Mouse (Mus musculus): ENCODE data around the gene Timp2. TPM values are rescaled to one million over a fixed set of nuclear protein-coding genes. Genes with fewer than 3 reads are reported as not detected.

The Timp2 gene
- total RNA-seq, 1 experiment = 52.4 TPM

DNA sequence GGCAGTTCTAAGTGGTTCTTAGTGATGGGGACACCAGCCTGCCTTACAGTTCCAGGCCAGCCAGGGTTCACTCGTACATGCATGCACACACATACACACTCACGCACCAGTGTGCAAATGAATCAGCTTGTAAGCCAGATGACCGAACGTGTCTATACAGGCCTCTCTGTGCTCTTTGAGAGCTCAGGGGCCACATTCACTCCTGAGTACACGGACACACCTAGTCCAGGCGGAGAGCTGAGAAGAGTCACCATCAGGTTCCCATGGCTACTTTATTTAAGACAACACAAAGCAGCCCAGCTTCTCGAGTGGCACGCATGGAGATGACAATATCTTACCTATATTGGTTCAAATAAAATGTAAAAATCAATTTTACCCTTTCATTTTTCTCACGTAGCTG is 69.1 kb downstream of the Timp2 start:
- H3K27ac ChIP-seq (ENCODE audit: insufficient read depth, low read depth, low read length, poor library complexity, severe bottlenecking) = no peak overlapping the region
- peaks cover 55% of the 10 kb centered on the region for H3K36me3 ChIP-seq (ENCODE audit: control insufficient read depth, insufficient read depth, low read length, poor library complexity, severe bottlenecking)
- in situ Hi-C loops (cut with MboI; ENCODE audit: low sequenced_read_pairs in 2 of 2, unreplicated experiment in 2 of 2) = no loop called here
- H3K4me1 ChIP-seq (ENCODE audit: control insufficient read depth in 2 of 2, insufficient read depth in 2 of 2, low read length in 2 of 2, poor library complexity in 1 of 2) = no peaks in the 10 kb centered on the region
- no peak overlapping the region for H3K4me3 ChIP-seq (ENCODE audit: insufficient read depth in 1 of 2, low read depth in 1 of 2, low read length in 2 of 2, poor library complexity in 1 of 2, severe bottlenecking in 1 of 2)
- H3K9me3 ChIP-seq (ENCODE audit: control insufficient read depth, insufficient read depth, low read depth, low read length) = no peaks in the 10 kb centered on the region
- TF ChIP-seq ZNF384 (IDR thresholded peaks at IDR 0.05; ENCODE audit: low read depth, low read length) (no peak), CHD2 (IDR thresholded peaks at IDR 0.05; ENCODE audit: low read depth, low read length) (no peak), ZC3H11A (IDR thresholded peaks at IDR 0.05; ENCODE audit: borderline replicate concordance, low read depth, low read length) (no peak), MAFK (IDR thresholded peaks at IDR 0.05; ENCODE audit: insufficient read depth, low read depth, low read length) (no peak), HCFC1 (IDR thresholded peaks at IDR 0.05; ENCODE audit: borderline replicate concordance, insufficient read depth, low read length) (no peak)
- DNase-seq (ENCODE audit: low read depth, low spot score) = no peak
- H3K9ac ChIP-seq (ENCODE audit: insufficient read depth, low read depth, low read length, poor library complexity, severe bottlenecking) = no peak overlapping the region

DNA sequence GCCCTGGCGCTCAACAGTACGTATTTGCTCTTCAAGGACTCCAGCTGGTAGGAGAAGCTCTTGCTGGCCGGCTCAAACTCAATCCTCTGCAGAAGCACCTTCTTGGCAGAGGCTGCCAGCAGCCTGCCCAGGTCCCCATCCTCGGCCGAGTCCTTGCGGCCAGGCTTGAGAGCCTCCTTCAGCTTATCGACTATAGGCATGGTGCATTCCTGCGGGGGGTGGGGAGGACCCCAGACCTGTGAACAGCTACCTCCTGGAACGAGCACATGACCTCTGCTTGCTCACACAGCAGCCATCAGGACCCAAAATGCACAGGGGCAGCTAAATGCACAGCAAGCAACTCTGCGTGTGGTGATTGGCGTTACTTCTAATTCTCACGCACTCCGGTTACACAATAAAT is 69.7 kb downstream of the Timp2 start:
- no peak overlapping the region for H3K4me3 ChIP-seq (ENCODE audit: insufficient read depth in 1 of 2, low read depth in 1 of 2, low read length in 2 of 2, poor library complexity in 1 of 2, severe bottlenecking in 1 of 2)
- no peaks in the 10 kb centered on the region for H3K9me3 ChIP-seq (ENCODE audit: control insufficient read depth, insufficient read depth, low read depth, low read length)
- no peaks in the 10 kb centered on the region for H3K4me1 ChIP-seq (ENCODE audit: control insufficient read depth in 2 of 2, insufficient read depth in 2 of 2, low read length in 2 of 2, poor library complexity in 1 of 2)
- in situ Hi-C loops (cut with MboI; ENCODE audit: low sequenced_read_pairs in 2 of 2, unreplicated experiment in 2 of 2) = no loop called here
- peaks cover 57% of the 10 kb centered on the region for H3K36me3 ChIP-seq (ENCODE audit: control insufficient read depth, insufficient read depth, low read length, poor library complexity, severe bottlenecking)
- TF ChIP-seq ZC3H11A (IDR thresholded peaks at IDR 0.05; ENCODE audit: borderline replicate concordance, low read depth, low read length) (no peak), MAFK (IDR thresholded peaks at IDR 0.05; ENCODE audit: insufficient read depth, low read depth, low read length) (no peak), HCFC1 (IDR thresholded peaks at IDR 0.05; ENCODE audit: borderline replicate concordance, insufficient read depth, low read length) (no peak), CHD2 (IDR thresholded peaks at IDR 0.05; ENCODE audit: low read depth, low read length) (no peak), ZNF384 (IDR thresholded peaks at IDR 0.05; ENCODE audit: low read depth, low read length) (no peak)
- no peak overlapping the region for H3K27ac ChIP-seq (ENCODE audit: insufficient read depth, low read depth, low read length, poor library complexity, severe bottlenecking)
- DNase-seq (ENCODE audit: low read depth, low spot score) = no peak
- H3K9ac ChIP-seq (ENCODE audit: insufficient read depth, low read depth, low read length, poor library complexity, severe bottlenecking) = no peak overlapping the region

DNA sequence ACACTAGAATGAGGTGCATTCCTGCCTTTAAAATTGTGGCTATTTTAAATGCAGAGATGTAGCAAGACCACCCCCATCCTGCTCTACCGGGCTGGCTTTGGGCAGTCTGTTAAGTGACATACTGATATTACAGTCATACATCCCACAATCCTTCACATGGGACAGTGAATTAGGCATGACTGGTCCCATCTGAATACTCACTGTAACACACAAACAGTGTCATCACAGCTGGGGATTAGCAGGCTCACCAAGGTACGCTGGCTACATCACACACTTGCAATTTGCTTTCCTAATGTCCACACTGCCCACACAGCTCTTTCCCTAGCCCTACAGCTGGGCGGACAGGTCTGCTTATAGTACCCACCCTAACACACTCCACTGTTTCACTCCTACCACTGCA is 75.3 kb downstream of the Timp2 start:
- TF ChIP-seq ZC3H11A (IDR thresholded peaks at IDR 0.05; ENCODE audit: borderline replicate concordance, low read depth, low read length) = no peak
- TF ChIP-seq MAFK (IDR thresholded peaks at IDR 0.05; ENCODE audit: insufficient read depth, low read depth, low read length) = no peak
- no peak for TF ChIP-seq HCFC1 (IDR thresholded peaks at IDR 0.05; ENCODE audit: borderline replicate concordance, insufficient read depth, low read length)
- TF ChIP-seq CHD2 (IDR thresholded peaks at IDR 0.05; ENCODE audit: low read depth, low read length) = no peak
- no peak for TF ChIP-seq ZNF384 (IDR thresholded peaks at IDR 0.05; ENCODE audit: low read depth, low read length)
- in situ Hi-C loops (cut with MboI; ENCODE audit: low sequenced_read_pairs in 2 of 2, unreplicated experiment in 2 of 2) = no loop called here
- H3K9me3 ChIP-seq (ENCODE audit: control insufficient read depth, insufficient read depth, low read depth, low read length) = no peaks in the 10 kb centered on the region
- no peak for DNase-seq (ENCODE audit: low read depth, low spot score)
- peaks cover 0 to 5% of the 10 kb centered on the region in 2 experiments; a peak in 1 of 4 replicates for H3K4me1 ChIP-seq (ENCODE audit: control insufficient read depth in 2 of 2, insufficient read depth in 2 of 2, low read length in 2 of 2, poor library complexity in 1 of 2)
- no peak overlapping the region for H3K9ac ChIP-seq (ENCODE audit: insufficient read depth, low read depth, low read length, poor library complexity, severe bottlenecking)
- peaks cover 83% of the 10 kb centered on the region for H3K36me3 ChIP-seq (ENCODE audit: control insufficient read depth, insufficient read depth, low read length, poor library complexity, severe bottlenecking)
- no peak overlapping the region for H3K4me3 ChIP-seq (ENCODE audit: insufficient read depth in 1 of 2, low read depth in 1 of 2, low read length in 2 of 2, poor library complexity in 1 of 2, severe bottlenecking in 1 of 2)
- H3K27ac ChIP-seq (ENCODE audit: insufficient read depth, low read depth, low read length, poor library complexity, severe bottlenecking) = no peak overlapping the region

DNA sequence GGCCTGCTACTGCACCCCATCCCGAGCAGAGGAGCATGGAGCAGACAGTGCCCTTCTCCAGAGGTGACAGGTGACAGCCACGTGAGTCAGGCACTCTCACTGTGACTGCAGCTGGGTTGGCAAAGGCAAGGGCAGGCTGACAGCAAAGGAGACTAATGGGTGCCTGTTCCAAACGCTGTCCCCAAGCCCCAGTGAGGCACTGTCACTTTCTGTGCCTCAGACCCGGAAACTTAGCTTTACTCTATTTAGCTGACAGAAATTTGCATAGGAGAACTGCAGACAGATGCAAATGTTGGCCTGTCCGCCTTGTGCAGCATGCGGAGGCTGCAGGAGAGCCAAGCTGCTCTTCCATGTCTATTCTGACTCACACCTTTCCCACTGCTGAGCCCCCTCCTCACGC is 79.2 kb downstream of the Timp2 start:
- no peak for DNase-seq (ENCODE audit: low read depth, low spot score)
- no peak overlapping the region for H3K27ac ChIP-seq (ENCODE audit: insufficient read depth, low read depth, low read length, poor library complexity, severe bottlenecking)
- TF ChIP-seq ZNF384 (IDR thresholded peaks at IDR 0.05; ENCODE audit: low read depth, low read length) = no peak
- no peak for TF ChIP-seq ZC3H11A (IDR thresholded peaks at IDR 0.05; ENCODE audit: borderline replicate concordance, low read depth, low read length)
- no peak for TF ChIP-seq MAFK (IDR thresholded peaks at IDR 0.05; ENCODE audit: insufficient read depth, low read depth, low read length)
- TF ChIP-seq HCFC1 (IDR thresholded peaks at IDR 0.05; ENCODE audit: borderline replicate concordance, insufficient read depth, low read length) = no peak
- TF ChIP-seq CHD2 (IDR thresholded peaks at IDR 0.05; ENCODE audit: low read depth, low read length) = no peak
- peaks cover 0 to 5% of the 10 kb centered on the region in 2 experiments; a peak in 1 of 4 replicates for H3K4me1 ChIP-seq (ENCODE audit: control insufficient read depth in 2 of 2, insufficient read depth in 2 of 2, low read length in 2 of 2, poor library complexity in 1 of 2)
- in situ Hi-C loops (cut with MboI; ENCODE audit: low sequenced_read_pairs in 2 of 2, unreplicated experiment in 2 of 2) = no loop called here
- H3K4me3 ChIP-seq (ENCODE audit: insufficient read depth in 1 of 2, low read depth in 1 of 2, low read length in 2 of 2, poor library complexity in 1 of 2, severe bottlenecking in 1 of 2) = no peak overlapping the region
- no peaks in the 10 kb centered on the region for H3K9me3 ChIP-seq (ENCODE audit: control insufficient read depth, insufficient read depth, low read depth, low read length)
- H3K36me3 ChIP-seq (ENCODE audit: control insufficient read depth, insufficient read depth, low read length, poor library complexity, severe bottlenecking) = peaks cover 78% of the 10 kb centered on the region
- H3K9ac ChIP-seq (ENCODE audit: insufficient read depth, low read depth, low read length, poor library complexity, severe bottlenecking) = no peak overlapping the region

DNA sequence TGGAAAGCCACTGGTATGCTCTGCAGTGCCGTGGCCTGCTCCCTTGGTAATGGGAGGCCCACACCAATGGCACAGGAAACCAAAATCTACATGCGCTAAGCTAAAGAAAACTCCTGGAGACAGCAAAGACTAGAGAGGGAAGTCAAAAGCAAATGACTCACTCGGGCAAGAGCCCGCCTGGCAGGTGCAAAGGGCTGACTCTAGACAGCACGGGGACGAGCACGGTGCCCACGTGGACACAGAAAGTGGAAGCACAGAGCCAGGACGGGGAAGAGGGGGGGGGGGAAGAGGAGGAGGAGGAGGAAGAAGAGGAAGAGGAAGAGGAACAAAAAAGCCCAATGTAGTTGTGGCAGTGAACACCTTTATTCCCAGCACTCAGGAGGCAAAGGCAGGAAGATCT is 80.4 kb downstream of the Timp2 start:
- DNase-seq (ENCODE audit: low read depth, low spot score) = no peak
- in situ Hi-C loops (cut with MboI; ENCODE audit: low sequenced_read_pairs in 2 of 2, unreplicated experiment in 2 of 2) = no loop called here
- H3K4me1 ChIP-seq (ENCODE audit: control insufficient read depth in 2 of 2, insufficient read depth in 2 of 2, low read length in 2 of 2, poor library complexity in 1 of 2) = peaks cover 0 to 5% of the 10 kb centered on the region in 2 experiments; a peak in 1 of 4 replicates
- peaks cover 79% of the 10 kb centered on the region for H3K36me3 ChIP-seq (ENCODE audit: control insufficient read depth, insufficient read depth, low read length, poor library complexity, severe bottlenecking)
- no peak overlapping the region for H3K9ac ChIP-seq (ENCODE audit: insufficient read depth, low read depth, low read length, poor library complexity, severe bottlenecking)
- TF ChIP-seq ZC3H11A (IDR thresholded peaks at IDR 0.05; ENCODE audit: borderline replicate concordance, low read depth, low read length) (no peak), CHD2 (IDR thresholded peaks at IDR 0.05; ENCODE audit: low read depth, low read length) (no peak), MAFK (IDR thresholded peaks at IDR 0.05; ENCODE audit: insufficient read depth, low read depth, low read length) (no peak), ZNF384 (IDR thresholded peaks at IDR 0.05; ENCODE audit: low read depth, low read length) (no peak), HCFC1 (IDR thresholded peaks at IDR 0.05; ENCODE audit: borderline replicate concordance, insufficient read depth, low read length) (no peak)
- no peak overlapping the region for H3K4me3 ChIP-seq (ENCODE audit: insufficient read depth in 1 of 2, low read depth in 1 of 2, low read length in 2 of 2, poor library complexity in 1 of 2, severe bottlenecking in 1 of 2)
- no peak overlapping the region for H3K27ac ChIP-seq (ENCODE audit: insufficient read depth, low read depth, low read length, poor library complexity, severe bottlenecking)
- H3K9me3 ChIP-seq (ENCODE audit: control insufficient read depth, insufficient read depth, low read depth, low read length) = no peaks in the 10 kb centered on the region
